Mouse (Mus musculus): ENCODE results near the gene Filip1l. TPM values are rescaled to one million over a fixed set of nuclear protein-coding genes. Genes with fewer than 3 reads are reported as not detected.

Gene Filip1l
- polyA plus RNA-seq, 1 experiment: 3.2 TPM

DNA sequence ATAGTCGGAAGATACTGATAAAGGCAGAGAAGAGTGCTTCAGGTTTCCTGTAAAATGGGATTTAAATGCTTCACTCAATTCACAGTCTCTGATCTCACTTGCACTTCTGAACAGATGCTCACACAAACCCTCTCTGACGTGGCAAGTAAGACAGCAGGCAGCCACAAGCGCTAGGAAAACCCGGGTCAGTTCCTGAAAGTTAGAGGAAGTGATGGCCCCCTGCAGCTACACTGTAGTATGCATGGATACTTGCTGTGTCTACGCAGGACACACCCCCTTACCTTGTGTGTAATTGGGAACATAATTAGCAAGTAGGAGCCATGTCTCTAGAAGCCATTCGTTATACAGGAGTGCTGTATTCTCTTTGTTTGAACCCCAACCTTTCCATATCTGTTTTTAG is 129.4 kb downstream of the Filip1l start:
- 85% methylated on average over 6 of the region's 6 CpGs for WGBS
- H3K4me1 ChIP-seq (ENCODE audit: control insufficient read depth, insufficient read depth, insufficient read length, low read length): peaks cover 4% of the 10 kb centered on the region; the same call in 1 of the 2 replicates
- TF ChIP-seq CTCF (IDR thresholded peaks at IDR 0.05; ENCODE audit: extremely low read depth, insufficient read length, insufficient replicate concordance, low read depth, low read length) (no peak), POLR2A (IDR thresholded peaks at IDR 0.05; ENCODE audit: low read depth, low read length) (no peak)
- H3K27ac ChIP-seq (ENCODE audit: insufficient read depth, low read depth, low read length): no peak overlapping the region
- no peak overlapping the region for H3K4me3 ChIP-seq (ENCODE audit: low read depth, low read length)
- H3K27me3 ChIP-seq (ENCODE audit: control insufficient read depth, insufficient read depth, low read length): no peaks in the 10 kb centered on the region
- H3K36me3 ChIP-seq (ENCODE audit: control insufficient read depth, insufficient read depth, low read length): no peaks in the 10 kb centered on the region

DNA sequence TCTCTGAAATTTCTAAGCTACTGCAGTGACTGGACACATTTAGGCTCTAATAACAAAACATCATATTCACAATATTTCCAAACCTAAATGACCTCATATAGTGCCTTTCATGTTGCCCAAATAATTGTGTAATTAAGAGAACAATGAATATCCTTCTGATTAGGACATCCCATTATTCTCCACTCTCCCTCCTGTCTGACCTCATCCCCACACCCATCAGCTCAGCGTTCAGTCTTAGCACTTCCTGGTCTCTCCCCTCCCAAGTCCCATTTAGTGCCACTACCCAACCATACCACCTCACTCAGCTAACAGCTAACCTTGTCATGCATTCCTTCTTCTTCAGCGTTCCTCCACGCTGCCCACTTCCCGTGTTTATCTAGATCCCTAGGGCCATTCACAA is 130.0 kb downstream of the Filip1l start:
- Histone ChIP-seq H3K36me3 (ENCODE audit: control insufficient read depth, insufficient read depth, low read length) (no peaks in the 10 kb centered on the region), H3K27ac (ENCODE audit: insufficient read depth, low read depth, low read length) (no peak overlapping the region), H3K4me1 (ENCODE audit: control insufficient read depth, insufficient read depth, insufficient read length, low read length) (peaks cover 4% of the 10 kb centered on the region; the same call in 1 of the 2 replicates), H3K4me3 (ENCODE audit: low read depth, low read length) (no peak overlapping the region), H3K27me3 (ENCODE audit: control insufficient read depth, insufficient read depth, low read length) (no peaks in the 10 kb centered on the region)
- TF ChIP-seq POLR2A (IDR thresholded peaks at IDR 0.05; ENCODE audit: low read depth, low read length): no peak
- TF ChIP-seq CTCF (IDR thresholded peaks at IDR 0.05; ENCODE audit: extremely low read depth, insufficient read length, insufficient replicate concordance, low read depth, low read length): no peak
- 62% methylated on average over 4 of the region's 4 CpGs for WGBS

DNA sequence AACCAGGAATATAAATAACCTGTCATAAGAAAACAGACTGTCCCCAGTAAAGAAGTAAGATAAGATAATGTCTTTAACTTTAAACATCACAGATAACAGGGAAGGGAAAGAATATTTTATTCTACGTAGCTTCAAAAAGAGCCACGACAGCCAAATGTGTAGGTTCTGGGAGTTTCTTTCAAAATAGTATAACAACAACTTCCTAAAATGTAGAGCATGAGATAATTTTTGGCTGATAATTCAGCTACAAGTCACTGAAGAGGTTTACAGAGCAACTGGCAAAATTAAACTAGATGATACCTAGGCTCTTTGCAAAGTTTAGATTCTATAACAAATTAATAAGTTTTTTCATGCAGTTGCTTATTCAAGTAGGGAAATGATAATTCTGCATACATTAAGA is 130.6 kb downstream of the Filip1l start:
- TF ChIP-seq CTCF (IDR thresholded peaks at IDR 0.05; ENCODE audit: extremely low read depth, insufficient read length, insufficient replicate concordance, low read depth, low read length) (no peak), POLR2A (IDR thresholded peaks at IDR 0.05; ENCODE audit: low read depth, low read length) (no peak)
- 44% methylated on average over 2 of the region's 2 CpGs for WGBS
- Histone ChIP-seq H3K27me3 (ENCODE audit: control insufficient read depth, insufficient read depth, low read length) (no peaks in the 10 kb centered on the region), H3K36me3 (ENCODE audit: control insufficient read depth, insufficient read depth, low read length) (no peaks in the 10 kb centered on the region), H3K4me1 (ENCODE audit: control insufficient read depth, insufficient read depth, insufficient read length, low read length) (peaks cover 4% of the 10 kb centered on the region; the same call in 1 of the 2 replicates), H3K27ac (ENCODE audit: insufficient read depth, low read depth, low read length) (no peak overlapping the region), H3K4me3 (ENCODE audit: low read depth, low read length) (no peak overlapping the region)

DNA sequence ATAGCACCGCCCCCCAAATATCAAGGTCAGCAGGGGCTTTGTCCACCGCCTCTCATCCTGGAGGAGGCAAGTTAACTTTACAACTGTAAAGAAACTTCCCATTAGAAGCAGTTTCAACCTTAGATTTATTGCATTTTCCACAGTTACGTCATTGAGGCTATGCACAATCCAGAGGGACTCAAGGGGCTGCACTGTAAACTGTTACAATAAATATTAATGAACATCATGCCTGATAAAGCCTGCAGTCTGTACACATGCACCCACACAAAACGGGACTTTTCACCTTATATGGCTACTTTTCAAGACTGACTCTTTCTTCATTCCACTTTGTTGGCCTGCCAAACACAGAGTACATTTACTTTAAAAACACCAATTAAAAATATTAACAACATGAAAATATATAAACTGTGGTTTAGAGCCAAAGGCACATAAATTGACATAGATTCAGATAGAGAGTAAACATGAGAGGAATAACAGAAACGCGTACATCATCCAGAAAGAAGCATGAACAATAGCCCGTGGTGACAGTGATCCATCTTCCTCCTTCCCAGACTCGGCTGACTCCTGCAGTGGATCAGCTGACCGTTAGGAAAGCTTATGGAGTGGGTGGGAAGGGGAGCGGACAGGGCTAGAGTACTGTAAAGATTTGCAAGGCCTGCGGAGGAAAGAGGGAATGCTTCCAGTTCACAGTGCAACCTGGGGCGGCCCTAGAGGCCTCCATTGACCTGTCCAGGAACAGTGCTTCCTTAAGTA is 131.3 kb downstream of the Filip1l start:
- Histone ChIP-seq H3K27ac (ENCODE audit: insufficient read depth, low read depth, low read length) (no peak overlapping the region; the same call in 1 of the 2 replicates), H3K4me1 (ENCODE audit: control insufficient read depth, insufficient read depth, insufficient read length, low read length) (peaks cover 4% of the 10 kb centered on the region; the same call in 1 of the 2 replicates), H3K27me3 (ENCODE audit: control insufficient read depth, insufficient read depth, low read length) (no peaks in the 10 kb centered on the region), H3K4me3 (ENCODE audit: low read depth, low read length) (no peak overlapping the region), H3K36me3 (ENCODE audit: control insufficient read depth, insufficient read depth, low read length) (no peaks in the 10 kb centered on the region)
- TF ChIP-seq POLR2A (IDR thresholded peaks at IDR 0.05; ENCODE audit: low read depth, low read length): no peak
- no peak for TF ChIP-seq CTCF (IDR thresholded peaks at IDR 0.05; ENCODE audit: extremely low read depth, insufficient read length, insufficient replicate concordance, low read depth, low read length)
- WGBS: 81% methylated on average over 12 of the region's 12 CpGs

DNA sequence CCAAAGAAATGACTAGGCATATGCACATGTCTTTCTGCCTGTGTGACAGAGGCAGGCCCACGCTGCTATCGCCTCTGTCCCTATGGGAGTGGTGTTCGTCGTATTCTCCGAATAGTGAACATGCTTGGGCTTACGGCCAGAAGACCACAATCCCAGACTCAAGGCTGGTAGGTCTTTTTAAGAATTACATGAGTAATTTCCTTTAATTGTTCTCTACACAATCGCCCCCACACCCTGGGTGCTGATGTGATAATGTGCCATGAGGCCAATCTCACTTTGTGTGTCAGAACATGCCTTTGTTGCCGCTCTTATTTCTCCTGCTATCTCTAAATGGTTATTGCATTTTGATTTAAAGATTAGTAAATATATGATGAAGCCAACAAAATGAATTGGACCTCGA is 132.4 kb downstream of the Filip1l start:
- no peaks in the 10 kb centered on the region for H3K27me3 ChIP-seq (ENCODE audit: control insufficient read depth, insufficient read depth, low read length)
- H3K4me3 ChIP-seq (ENCODE audit: low read depth, low read length): no peak overlapping the region
- TF ChIP-seq CTCF (IDR thresholded peaks at IDR 0.05; ENCODE audit: extremely low read depth, insufficient read length, insufficient replicate concordance, low read depth, low read length) (no peak), POLR2A (IDR thresholded peaks at IDR 0.05; ENCODE audit: low read depth, low read length) (no peak)
- H3K36me3 ChIP-seq (ENCODE audit: control insufficient read depth, insufficient read depth, low read length): no peaks in the 10 kb centered on the region
- H3K4me1 ChIP-seq (ENCODE audit: control insufficient read depth, insufficient read depth, insufficient read length, low read length): peaks cover 4% of the 10 kb centered on the region; the same call in 1 of the 2 replicates
- WGBS: 70% methylated on average over 9 of the region's 9 CpGs
- no peak overlapping the region for H3K27ac ChIP-seq (ENCODE audit: insufficient read depth, low read depth, low read length)

DNA sequence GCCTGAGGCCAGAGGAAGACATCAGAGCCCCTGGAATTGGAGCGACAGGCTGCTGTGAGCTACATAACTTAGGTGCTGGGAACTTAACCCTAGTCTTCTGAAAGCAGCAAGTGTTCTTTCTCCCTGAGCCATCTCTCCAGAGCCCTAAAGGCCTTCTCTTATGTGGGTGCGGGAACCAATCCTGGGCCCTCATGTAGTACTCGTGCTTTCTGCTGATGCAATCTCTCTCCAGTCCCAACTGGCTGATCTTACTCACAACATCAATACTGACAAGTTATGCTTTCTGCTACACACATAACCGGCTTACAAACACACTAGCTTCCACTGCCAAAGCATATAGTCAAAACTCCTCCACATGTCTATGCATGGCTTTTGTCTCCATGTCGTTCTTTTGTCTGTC is 133.4 kb downstream of the Filip1l start:
- peaks cover 4% of the 10 kb centered on the region; the same call in 1 of the 2 replicates for H3K4me1 ChIP-seq (ENCODE audit: control insufficient read depth, insufficient read depth, insufficient read length, low read length)
- H3K27me3 ChIP-seq (ENCODE audit: control insufficient read depth, insufficient read depth, low read length): no peaks in the 10 kb centered on the region
- no peaks in the 10 kb centered on the region for H3K36me3 ChIP-seq (ENCODE audit: control insufficient read depth, insufficient read depth, low read length)
- WGBS: 87% methylated on average over 5 of the region's 5 CpGs
- TF ChIP-seq POLR2A (IDR thresholded peaks at IDR 0.05; ENCODE audit: low read depth, low read length): no peak
- TF ChIP-seq CTCF (IDR thresholded peaks at IDR 0.05; ENCODE audit: extremely low read depth, insufficient read length, insufficient replicate concordance, low read depth, low read length): no peak
- H3K27ac ChIP-seq (ENCODE audit: insufficient read depth, low read depth, low read length): no peak overlapping the region
- no peak overlapping the region for H3K4me3 ChIP-seq (ENCODE audit: low read depth, low read length)

DNA sequence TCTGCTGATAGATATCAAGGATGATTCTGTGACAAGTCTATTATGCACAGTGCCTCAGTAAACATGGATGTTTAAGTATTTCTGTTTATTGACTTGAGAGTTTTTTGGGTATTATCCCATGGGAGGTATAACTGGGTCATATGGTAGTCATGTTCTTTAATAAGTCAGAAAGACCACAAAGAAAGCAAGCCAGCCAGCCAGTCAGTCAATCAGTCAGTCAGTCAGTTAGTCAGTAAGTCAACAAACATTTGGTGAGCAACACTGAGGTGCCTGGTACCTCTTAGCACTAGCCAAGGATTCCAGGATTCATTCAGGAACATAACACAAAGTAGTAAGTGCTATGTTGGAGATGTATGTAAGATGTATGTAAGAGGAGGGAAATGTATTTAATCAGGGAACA is 135.8 kb downstream of the Filip1l start:
- no peaks in the 10 kb centered on the region; the same call in 1 of the 2 replicates for H3K4me1 ChIP-seq (ENCODE audit: control insufficient read depth, insufficient read depth, insufficient read length, low read length)
- H3K27ac ChIP-seq (ENCODE audit: insufficient read depth, low read depth, low read length): no peak overlapping the region
- no peak overlapping the region for H3K4me3 ChIP-seq (ENCODE audit: low read depth, low read length)
- no peak for TF ChIP-seq POLR2A (IDR thresholded peaks at IDR 0.05; ENCODE audit: low read depth, low read length)
- no peak for TF ChIP-seq CTCF (IDR thresholded peaks at IDR 0.05; ENCODE audit: extremely low read depth, insufficient read length, insufficient replicate concordance, low read depth, low read length)
- no peaks in the 10 kb centered on the region for H3K27me3 ChIP-seq (ENCODE audit: control insufficient read depth, insufficient read depth, low read length)
- no peaks in the 10 kb centered on the region for H3K36me3 ChIP-seq (ENCODE audit: control insufficient read depth, insufficient read depth, low read length)
